Mouse (Mus musculus): Measurements from ENCODE around the gene Retreg1. TPM values are rescaled to one million over a fixed set of nuclear protein-coding genes. Genes with fewer than 3 reads are reported as not detected.
A peak's percentile ranks its signal among the peaks of the same experiment; 100 is the strongest.
"Not testable (repeated sequence)": the region's sequence is repeated elsewhere in the genome, so short reads cannot be mapped to it uniquely, and the experiment has no call there.

Gene Retreg1
- polyA plus RNA-seq, 1 experiment = 24.3 TPM

DNA sequence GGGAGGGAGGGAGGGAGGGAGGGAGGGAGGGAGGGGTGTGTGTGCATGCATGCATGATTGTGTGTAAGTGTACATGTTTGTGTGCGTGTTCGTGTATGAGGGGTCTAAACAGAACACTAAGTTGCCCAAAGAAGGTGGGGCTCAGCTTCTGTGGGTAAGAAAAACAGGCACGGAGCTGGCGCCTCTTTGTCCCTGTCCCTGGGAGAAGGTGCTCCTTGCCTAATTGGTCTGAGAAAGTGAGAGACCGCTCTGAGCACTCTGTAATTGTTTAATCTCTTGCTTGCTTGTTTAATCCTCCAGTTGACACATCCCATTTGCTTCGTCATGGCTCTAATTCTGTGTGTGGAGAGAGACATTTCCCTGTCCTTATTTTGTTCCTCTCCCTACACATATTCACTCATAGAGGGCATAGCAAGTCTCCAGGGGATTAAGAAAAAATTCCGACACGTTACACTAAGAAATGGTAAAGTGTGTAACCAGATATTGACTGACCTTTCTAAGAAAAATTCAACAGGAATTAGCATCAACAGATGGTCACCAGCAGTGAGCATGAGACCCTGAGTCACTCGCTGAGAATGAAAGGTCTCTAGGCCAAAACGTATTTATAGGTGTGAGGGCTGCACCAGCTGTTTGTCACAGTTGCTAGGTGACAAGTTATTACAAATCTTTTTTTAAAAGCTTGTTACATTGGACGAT lies 113.6 kb downstream of the Retreg1 start:
- Histone ChIP-seq H3K4me1 (ENCODE audit: control insufficient read depth, insufficient read depth, low read length) (no peaks in the 10 kb centered on the region), H3K4me3 (ENCODE audit: insufficient read depth, low read length) (no peak overlapping the region), H3K27ac (ENCODE audit: insufficient read depth, low read length) (no peak overlapping the region)
- TF ChIP-seq CTCF (IDR thresholded peaks at IDR 0.05; ENCODE audit: extremely low read depth, insufficient read depth, low read length) = no peak
- no peak for TF ChIP-seq POLR2A (IDR thresholded peaks at IDR 0.05; ENCODE audit: extremely low read depth, insufficient read depth, low read length)

DNA sequence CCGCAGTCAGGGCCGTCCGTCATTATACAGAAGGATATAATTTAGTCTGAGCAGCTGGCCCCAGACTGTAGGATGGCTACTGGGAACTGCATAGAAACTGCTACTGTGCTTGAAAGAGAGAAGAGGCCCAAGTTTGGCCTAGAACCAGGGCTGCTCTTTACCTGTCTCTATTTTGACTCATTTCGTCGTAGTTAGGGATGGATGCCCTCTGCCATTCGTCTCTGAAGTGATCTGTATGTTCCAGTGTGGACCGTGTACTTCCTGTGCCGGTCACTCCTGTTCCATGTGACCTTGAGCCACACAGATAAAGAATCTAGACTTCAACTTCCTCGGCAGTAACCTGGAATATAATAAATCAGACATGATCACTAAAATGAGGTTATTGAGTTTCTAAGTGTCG lies 114.7 kb downstream of the Retreg1 start:
- Histone ChIP-seq H3K4me1 (ENCODE audit: control insufficient read depth, insufficient read depth, low read length) (no peaks in the 10 kb centered on the region), H3K27ac (ENCODE audit: insufficient read depth, low read length) (no peak overlapping the region), H3K4me3 (ENCODE audit: insufficient read depth, low read length) (no peak overlapping the region)
- TF ChIP-seq POLR2A (IDR thresholded peaks at IDR 0.05; ENCODE audit: extremely low read depth, insufficient read depth, low read length) = no peak
- no peak for TF ChIP-seq CTCF (IDR thresholded peaks at IDR 0.05; ENCODE audit: extremely low read depth, insufficient read depth, low read length)

GRCm38 (mm10) chr15:25959375-25959774 lies 116.4 kb downstream of the Retreg1 start:
- no peak overlapping the region for H3K27ac ChIP-seq (ENCODE audit: insufficient read depth, low read length)
- no peak overlapping the region for H3K4me3 ChIP-seq (ENCODE audit: insufficient read depth, low read length)
- no peaks in the 10 kb centered on the region for H3K4me1 ChIP-seq (ENCODE audit: control insufficient read depth, insufficient read depth, low read length)
- TF ChIP-seq CTCF (IDR thresholded peaks at IDR 0.05; ENCODE audit: extremely low read depth, insufficient read depth, low read length) = peak; percentile 65
- TF ChIP-seq POLR2A (IDR thresholded peaks at IDR 0.05; ENCODE audit: extremely low read depth, insufficient read depth, low read length) = no peak

GRCm38 (mm10) chr15:25960231-25960630 lies 117.3 kb downstream of the Retreg1 start:
- no peak for TF ChIP-seq CTCF (IDR thresholded peaks at IDR 0.05; ENCODE audit: extremely low read depth, insufficient read depth, low read length)
- TF ChIP-seq POLR2A (IDR thresholded peaks at IDR 0.05; ENCODE audit: extremely low read depth, insufficient read depth, low read length) = no peak
- no peak overlapping the region for H3K4me3 ChIP-seq (ENCODE audit: insufficient read depth, low read length)

GRCm38 (mm10) chr15:25966220-25966774 lies 123.3 kb downstream of the Retreg1 start:
- no peak overlapping the region for H3K27ac ChIP-seq (ENCODE audit: insufficient read depth, low read length)
- H3K4me1 ChIP-seq (ENCODE audit: control insufficient read depth, insufficient read depth, low read length) = no peaks in the 10 kb centered on the region
- TF ChIP-seq POLR2A (IDR thresholded peaks at IDR 0.05; ENCODE audit: extremely low read depth, insufficient read depth, low read length) (no peak), CTCF (IDR thresholded peaks at IDR 0.05; ENCODE audit: extremely low read depth, insufficient read depth, low read length) (no peak)
- no peak overlapping the region for H3K4me3 ChIP-seq (ENCODE audit: insufficient read depth, low read length)

More at GRCm38 (mm10) chr15:25960231-25960630, 117.3 kb downstream of the Retreg1 start:
- Histone ChIP-seq H3K4me1 (ENCODE audit: control insufficient read depth, insufficient read depth, low read length) (no peaks in the 10 kb centered on the region), H3K27ac (ENCODE audit: insufficient read depth, low read length) (no peak overlapping the region)

DNA sequence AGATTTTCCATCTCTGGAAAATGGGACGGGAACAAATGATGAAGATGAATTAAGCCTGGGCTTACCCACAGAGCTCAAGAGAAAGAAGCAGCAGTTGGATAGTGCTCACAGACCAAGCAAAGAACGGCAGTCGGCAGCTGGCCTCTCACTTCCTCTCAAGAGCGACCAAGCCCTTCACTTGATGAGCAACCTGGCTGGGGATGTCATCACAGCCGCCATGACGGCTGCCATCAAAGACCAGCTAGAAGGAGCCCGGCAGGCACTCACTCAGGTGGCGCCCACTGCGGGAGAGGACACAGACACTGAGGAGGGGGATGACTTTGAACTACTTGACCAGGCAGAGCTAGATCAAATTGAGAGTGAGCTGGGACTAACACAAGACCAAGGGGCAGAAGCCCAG lies 128.6 kb downstream of the Retreg1 start:
- H3K4me1 ChIP-seq (ENCODE audit: control insufficient read depth, insufficient read depth, low read length) = no peaks in the 10 kb centered on the region
- H3K27ac ChIP-seq (ENCODE audit: insufficient read depth, low read length) = no peak overlapping the region
- TF ChIP-seq POLR2A (IDR thresholded peaks at IDR 0.05; ENCODE audit: extremely low read depth, insufficient read depth, low read length) (no peak), CTCF (IDR thresholded peaks at IDR 0.05; ENCODE audit: extremely low read depth, insufficient read depth, low read length) (no peak)
- H3K4me3 ChIP-seq (ENCODE audit: insufficient read depth, low read length) = no peak overlapping the region

DNA sequence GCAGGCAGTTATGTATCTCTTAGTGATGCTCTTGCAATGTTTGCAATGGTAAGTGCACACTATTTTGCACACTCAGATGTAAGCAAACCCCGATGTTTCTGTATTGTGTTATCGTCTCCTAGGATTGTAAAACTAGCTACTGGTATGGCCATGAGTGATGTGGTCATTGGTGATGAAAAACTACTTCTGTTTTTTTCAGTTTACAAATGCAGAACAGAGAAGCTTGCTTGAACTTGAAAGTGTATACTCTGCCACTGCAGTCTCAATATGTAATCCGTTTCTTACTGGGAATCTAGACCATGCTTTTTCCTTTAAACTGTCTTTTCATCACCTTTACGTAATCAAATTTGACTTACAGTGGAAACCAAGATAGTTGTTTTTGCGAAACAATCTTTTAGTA lies 129.8 kb downstream of the Retreg1 start:
- no peaks in the 10 kb centered on the region for H3K4me1 ChIP-seq (ENCODE audit: control insufficient read depth, insufficient read depth, low read length)
- H3K4me3 ChIP-seq (ENCODE audit: insufficient read depth, low read length) = no peak overlapping the region
- TF ChIP-seq CTCF (IDR thresholded peaks at IDR 0.05; ENCODE audit: extremely low read depth, insufficient read depth, low read length) (no peak), POLR2A (IDR thresholded peaks at IDR 0.05; ENCODE audit: extremely low read depth, insufficient read depth, low read length) (no peak)
- no peak overlapping the region for H3K27ac ChIP-seq (ENCODE audit: insufficient read depth, low read length)

GRCm38 (mm10) chr15:25974352-25974751 lies 131.4 kb downstream of the Retreg1 start:
- no peak overlapping the region for H3K4me3 ChIP-seq (ENCODE audit: insufficient read depth, low read length)
- TF ChIP-seq POLR2A (IDR thresholded peaks at IDR 0.05; ENCODE audit: extremely low read depth, insufficient read depth, low read length) (no peak), CTCF (IDR thresholded peaks at IDR 0.05; ENCODE audit: extremely low read depth, insufficient read depth, low read length) (no peak)
- no peak overlapping the region for H3K27ac ChIP-seq (ENCODE audit: insufficient read depth, low read length)
- H3K4me1 ChIP-seq (ENCODE audit: control insufficient read depth, insufficient read depth, low read length) = no peaks in the 10 kb centered on the region

DNA sequence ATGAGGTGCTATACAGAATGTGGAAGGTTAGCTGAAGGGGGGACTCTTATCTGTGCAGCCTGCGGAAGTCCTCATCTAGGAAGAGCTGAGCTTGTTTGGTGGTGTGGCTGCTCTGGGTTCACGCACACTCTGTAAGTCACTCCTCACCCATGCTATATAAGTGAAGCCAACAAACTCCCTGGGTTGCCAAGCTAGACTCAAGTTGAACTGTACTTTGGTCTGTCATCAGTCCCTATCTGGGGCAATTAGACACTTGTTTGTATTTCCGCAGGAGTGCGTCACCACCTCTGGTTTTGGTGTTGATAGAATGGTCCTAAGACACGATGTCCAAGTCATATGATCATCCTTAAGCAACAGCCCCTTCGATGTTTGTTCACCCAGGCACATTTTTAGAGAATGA lies 132.8 kb downstream of the Retreg1 start:
- no peak overlapping the region for H3K4me3 ChIP-seq (ENCODE audit: insufficient read depth, low read length)
- TF ChIP-seq POLR2A (IDR thresholded peaks at IDR 0.05; ENCODE audit: extremely low read depth, insufficient read depth, low read length) (no peak), CTCF (IDR thresholded peaks at IDR 0.05; ENCODE audit: extremely low read depth, insufficient read depth, low read length) (no peak)
- H3K4me1 ChIP-seq (ENCODE audit: control insufficient read depth, insufficient read depth, low read length) = no peaks in the 10 kb centered on the region
- H3K27ac ChIP-seq (ENCODE audit: insufficient read depth, low read length) = no peak overlapping the region

DNA sequence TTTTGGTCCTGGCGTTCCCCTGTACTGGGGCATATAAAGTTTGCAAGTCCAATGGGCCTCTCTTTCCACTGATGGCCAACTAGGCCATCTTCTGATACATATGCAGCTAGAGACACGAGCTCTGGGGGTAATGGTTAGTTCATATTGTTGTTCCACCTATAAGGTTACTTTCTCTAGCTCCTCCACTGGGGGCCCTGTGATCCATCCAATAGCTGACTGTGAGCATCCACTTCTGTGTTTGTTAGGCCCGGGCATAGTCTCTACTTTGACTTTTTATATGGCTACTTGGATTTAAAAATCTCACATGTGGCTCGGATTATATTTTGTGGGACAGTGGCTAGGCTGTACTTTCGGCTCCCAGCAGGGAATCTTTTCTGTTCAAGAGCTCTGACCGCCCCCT lies 140.6 kb downstream of the Retreg1 start:
- H3K27ac ChIP-seq (ENCODE audit: insufficient read depth, low read length); H3K4me1 ChIP-seq (ENCODE audit: control insufficient read depth, insufficient read depth, low read length): not testable (repeated sequence)
- peak overlapping the region; percentile 48 for H3K4me3 ChIP-seq (ENCODE audit: insufficient read depth, low read length)

Data from cortical plate, adult 2 months (tissue).